ENCODE assay signal across 21 mouse cellular contexts in the genomic region with DNA sequence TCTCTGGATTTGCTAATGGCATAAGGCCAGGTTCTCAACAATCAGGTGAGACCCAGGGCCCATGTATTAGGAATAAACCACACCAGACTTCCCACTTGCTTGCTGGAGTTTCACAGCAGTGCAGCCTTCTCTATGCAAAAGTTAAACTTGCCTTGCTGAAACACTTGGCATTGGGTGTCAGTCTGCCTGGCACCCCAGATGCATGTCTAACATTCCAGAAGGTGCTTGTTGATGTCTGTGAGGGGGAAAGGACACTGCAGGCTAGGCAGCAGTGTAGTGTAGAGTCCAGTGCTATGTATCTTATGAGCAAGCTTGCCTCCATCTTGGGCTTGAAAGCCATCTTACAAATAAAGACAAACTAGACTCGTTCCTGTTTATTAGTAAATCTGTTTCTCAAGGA. TPM values are rescaled to one million over a fixed set of nuclear protein-coding genes. Genes with fewer than 3 reads are reported as not detected.
"Had no signal": no experiment of that assay in that cellular context is flagged by ENCODE, and none has a peak within 500 bp of the region (broad histone marks: within the 10 kb centered on the region; RNA-seq: fewer than 3 reads in every experiment).

No protein-coding gene starts in this region.

- H3K9ac ChIP-seq: limb, embryonic 13.5 days; liver, embryonic 14.5 days; neural tube, embryonic 15.5 days had no signal

- H3K9me3 ChIP-seq: limb, embryonic 13.5 days; midbrain, embryonic 10.5 days; neural tube, embryonic 15.5 days had no signal

- H3K4me3 ChIP-seq: limb, embryonic 13.5 days; midbrain, embryonic 10.5 days; myocyte; neural tube, embryonic 15.5 days had no signal

- H3K27ac ChIP-seq: kidney, postnatal 0 days; limb, embryonic 13.5 days; liver, embryonic 14.5 days; midbrain, embryonic 10.5 days; neural tube, embryonic 15.5 days; stomach, postnatal 0 days had no signal

- H3K4me2 ChIP-seq: limb, embryonic 13.5 days; neural tube, embryonic 15.5 days had no signal

- H3K4me1 ChIP-seq: midbrain, embryonic 10.5 days; neural tube, embryonic 15.5 days had no signal

- DNase-seq: kidney, adult 11 months; kidney, adult 9 months; kidney, postnatal 36 days; layer of hippocampus, adult 9-11 months; left cerebral cortex, postnatal 4 days; lung, adult 18-20 months; lung, postnatal 10 days; midbrain, embryonic 14.5 days; right cerebral cortex, adult 18-20 months; right cerebral cortex, postnatal 25 days; thymus, adult 2 months; thymus, postnatal 36 days had no signal

- H3K27me3 ChIP-seq: limb, embryonic 13.5 days; neural tube, embryonic 15.5 days had no signal

RNA-seq across cellular contexts. Expression of a gene that starts 6.5 kb away (rescaled TPM):
- total RNA-seq: left cerebral cortex, postnatal 10 days had no signal
- polyA plus RNA-seq: kidney, postnatal 0 days; neural tube, embryonic 11.5 days had no signal
